Mouse (Mus musculus) lung, postnatal 36 days (tissue): ENCODE measurements at regions not wholly inside any gene's neighbourhood (a gene's known extent, or its start where the extent isn't known, plus 50 kb on each side); places are given as distances from the start of the nearest gene placed in this dataset.

ENCODE experiments used
- DNase-seq: peaks from one replicate; pipeline ENCODE4 v3.0.0; 2022; ENCODE audit warnings: mixed read lengths

- DNase-seq = no peak
These were observed 178.8 kb upstream of the 4930583I09Rik start for GRCm38 (mm10) chr17:65014682-65015081.

- no peak for DNase-seq
These were observed 164.8 kb upstream of the 4930583I09Rik start for GRCm38 (mm10) chr17:65000626-65001135.

- DNase-seq = no peak
These were observed 158.6 kb upstream of the 4930583I09Rik start for GRCm38 (mm10) chr17:64994483-64994882.

- DNase-seq = no peak
These were observed 155.4 kb upstream of the 4930583I09Rik start for GRCm38 (mm10) chr17:64991262-64991661.

GRCm38 (mm10) chr17:64984276-64985011, 148.6 kb upstream of the 4930583I09Rik start:
- no peak for DNase-seq

- no peak for DNase-seq
These were observed 147.6 kb upstream of the 4930583I09Rik start for GRCm38 (mm10) chr17:64983480-64983879.

GRCm38 (mm10) chr17:64964153-64964552, 128.3 kb upstream of the 4930583I09Rik start:
- no peak for DNase-seq

DNA sequence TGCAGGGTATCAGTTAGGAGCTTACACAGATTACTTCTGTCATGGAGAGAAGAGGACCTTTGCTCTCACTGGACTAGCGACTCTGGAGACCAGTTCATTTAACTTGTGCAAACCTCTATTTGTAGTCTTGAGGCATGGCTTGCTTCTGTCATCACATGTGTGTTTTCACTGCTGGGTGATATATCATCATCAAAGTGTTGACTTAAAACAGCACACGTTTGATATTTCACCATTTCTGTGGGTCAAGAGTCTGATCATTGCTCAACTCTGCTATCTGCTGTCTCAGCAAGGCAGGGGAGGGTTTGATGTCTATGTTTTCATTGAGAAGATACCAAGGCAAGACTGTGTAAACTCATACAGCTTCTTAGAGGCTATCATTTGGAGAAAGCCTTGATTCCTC, 126.0 kb upstream of the 4930583I09Rik start:
- DNase-seq = peak; percentile 22

GRCm38 (mm10) chr17:64957495-64957894, 121.6 kb upstream of the 4930583I09Rik start:
- no peak for DNase-seq

- DNase-seq = no peak
These were observed 120.6 kb upstream of the 4930583I09Rik start for GRCm38 (mm10) chr17:64956506-64956905.

DNA sequence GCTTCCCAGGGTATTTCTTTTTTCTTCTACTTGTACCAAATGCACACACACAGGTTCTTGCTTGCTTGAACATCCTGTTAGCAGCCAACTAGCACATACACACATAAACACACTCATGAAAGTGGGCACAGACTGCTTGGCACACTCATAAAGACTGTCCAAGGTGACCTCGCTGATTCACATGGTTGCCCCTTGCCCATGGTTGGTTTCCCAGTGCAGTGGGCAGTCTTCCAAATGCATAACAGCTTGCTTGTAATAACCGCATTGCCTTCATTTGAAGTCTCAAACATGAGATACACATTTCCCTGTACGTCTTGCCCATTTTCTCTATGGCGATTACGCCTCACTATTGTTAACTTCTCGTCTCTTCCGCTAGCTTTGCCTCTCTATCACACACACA, 117.4 kb upstream of the 4930583I09Rik start:
- no peak for DNase-seq

GRCm38 (mm10) chr17:64951625-64951940, 115.7 kb upstream of the 4930583I09Rik start:
- DNase-seq = no peak

GRCm38 (mm10) chr17:64950802-64951624, 115.1 kb upstream of the 4930583I09Rik start:
- no peak for DNase-seq

DNA sequence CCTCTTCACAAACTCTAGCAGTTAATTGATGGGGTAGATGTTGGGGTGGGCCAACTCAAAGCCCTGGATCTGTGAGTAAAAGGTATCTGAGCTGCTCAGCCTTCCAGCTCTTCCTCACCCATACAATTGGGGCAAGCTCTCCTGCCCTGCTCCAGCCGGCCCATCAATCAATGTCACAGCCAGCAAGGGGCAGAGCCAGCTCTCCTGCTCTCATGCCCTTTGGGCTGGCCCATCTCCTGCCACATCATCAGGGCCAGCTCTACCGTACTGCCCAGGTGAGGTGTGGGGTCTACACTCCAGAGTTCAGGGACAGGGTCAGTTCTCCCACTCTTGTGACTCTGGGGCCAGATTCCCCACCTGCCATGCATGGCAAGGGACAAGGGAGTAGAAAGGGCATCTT, 107.3 kb upstream of the 4930583I09Rik start:
- DNase-seq = no peak

- no peak for DNase-seq
These were observed 105.7 kb upstream of the 4930583I09Rik start for GRCm38 (mm10) chr17:64941555-64941954.

DNA sequence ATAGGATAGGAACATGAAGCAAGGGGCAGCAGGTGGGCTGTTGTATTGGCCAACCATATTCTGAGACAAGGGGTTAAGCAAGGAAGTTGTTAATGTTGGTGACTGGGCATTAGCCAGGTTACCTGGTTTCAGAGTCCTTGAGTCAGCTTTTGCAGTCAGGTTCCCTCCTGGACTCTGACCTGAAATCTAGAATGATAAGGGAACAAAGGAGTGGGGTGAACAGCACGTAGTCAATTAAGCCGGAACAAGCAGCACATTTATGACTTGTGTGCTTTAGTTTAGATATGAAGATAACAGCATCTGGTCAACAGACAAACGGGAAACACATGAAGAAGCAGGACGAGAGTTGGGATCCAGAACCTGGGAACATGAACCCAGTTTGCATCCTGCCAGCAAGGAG, 99.8 kb upstream of the 4930583I09Rik start:
- no peak for DNase-seq

DNA sequence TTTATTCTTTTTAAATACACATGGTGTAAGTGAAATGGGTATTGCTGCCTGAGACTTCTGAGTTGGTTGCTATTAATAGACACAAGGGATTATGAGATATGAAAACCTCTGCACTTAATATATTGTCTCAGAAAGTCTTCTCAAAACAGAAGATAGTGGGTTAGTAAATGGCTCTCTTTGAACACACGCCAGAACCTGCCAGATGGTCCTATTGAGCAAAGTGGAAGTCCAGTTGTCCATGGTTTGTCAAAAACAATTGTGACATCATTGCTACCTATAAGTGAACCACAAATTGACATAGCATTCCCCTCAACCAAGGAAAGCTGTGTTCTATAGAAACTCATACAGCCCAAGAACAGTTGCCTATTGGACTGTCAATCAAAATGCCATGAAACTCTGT, 98.5 kb upstream of the 4930583I09Rik start:
- DNase-seq = no peak

DNA sequence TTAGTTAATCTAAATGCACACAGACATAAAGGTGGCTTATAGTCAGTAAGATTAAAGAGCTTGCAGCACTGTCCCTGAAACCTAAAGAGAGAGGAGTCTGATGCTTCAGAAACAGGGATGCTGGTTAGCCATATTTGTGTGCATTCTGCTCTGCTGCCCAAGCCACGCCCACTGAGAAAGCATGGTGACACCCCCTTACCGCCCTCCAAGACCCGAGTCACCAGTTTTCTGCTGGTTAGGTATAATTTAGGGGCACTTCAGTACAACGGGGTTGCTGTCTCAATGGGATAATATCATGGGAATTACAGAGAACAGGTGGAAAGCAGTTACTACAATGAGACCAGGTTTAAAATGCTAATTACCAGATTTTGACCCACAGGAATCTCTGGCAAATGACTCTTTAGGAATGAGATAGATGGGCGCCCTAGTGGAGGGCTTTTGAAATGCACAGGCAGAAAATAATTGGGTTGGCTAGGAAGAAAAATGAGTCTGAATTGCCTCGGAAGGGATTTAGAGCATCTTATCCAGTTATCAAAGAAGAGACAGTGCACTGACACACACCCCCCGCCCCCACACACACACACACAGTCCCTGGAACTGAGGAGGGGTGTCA, 95.1 kb upstream of the 4930583I09Rik start:
- DNase-seq = no peak

DNA sequence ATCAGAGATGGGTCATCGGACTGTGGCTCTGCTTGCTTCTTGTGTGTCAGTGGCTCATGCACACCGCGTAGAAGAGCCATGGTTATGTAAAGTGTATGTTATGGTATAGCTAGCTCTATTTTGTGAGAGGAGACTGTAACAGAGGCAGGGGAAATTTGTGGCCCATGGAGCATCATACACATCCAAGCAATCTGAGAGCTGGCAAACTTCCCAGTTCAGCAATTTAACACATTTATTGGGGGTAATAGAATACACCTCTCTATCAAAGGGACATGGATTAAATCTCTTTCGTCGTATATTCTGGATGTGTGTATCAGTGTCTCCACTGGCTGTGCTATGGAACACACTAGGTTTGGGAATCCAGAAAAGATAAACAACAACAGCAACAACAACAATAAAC, 87.9 kb upstream of the 4930583I09Rik start:
- no peak for DNase-seq

DNA sequence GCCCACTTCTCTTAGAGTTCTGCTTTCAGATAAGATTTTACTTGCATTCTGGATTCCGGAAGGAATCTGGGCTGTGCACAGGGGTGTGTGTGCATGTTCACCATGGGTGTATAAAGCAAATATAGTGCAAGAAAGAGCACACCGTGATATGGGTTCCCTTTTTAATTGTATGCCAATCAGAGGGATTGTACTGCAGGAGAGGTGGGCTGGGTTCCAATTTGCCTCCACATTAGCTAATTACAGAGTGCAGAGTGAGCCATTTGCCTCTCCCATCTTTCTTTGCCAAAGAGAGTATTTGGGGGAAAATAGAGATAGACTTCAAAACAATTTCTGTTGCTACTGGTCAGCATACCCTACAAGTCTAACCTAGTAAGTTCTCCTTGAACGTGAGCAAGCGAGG, 86.4 kb upstream of the 4930583I09Rik start:
- DNase-seq = no peak

DNA sequence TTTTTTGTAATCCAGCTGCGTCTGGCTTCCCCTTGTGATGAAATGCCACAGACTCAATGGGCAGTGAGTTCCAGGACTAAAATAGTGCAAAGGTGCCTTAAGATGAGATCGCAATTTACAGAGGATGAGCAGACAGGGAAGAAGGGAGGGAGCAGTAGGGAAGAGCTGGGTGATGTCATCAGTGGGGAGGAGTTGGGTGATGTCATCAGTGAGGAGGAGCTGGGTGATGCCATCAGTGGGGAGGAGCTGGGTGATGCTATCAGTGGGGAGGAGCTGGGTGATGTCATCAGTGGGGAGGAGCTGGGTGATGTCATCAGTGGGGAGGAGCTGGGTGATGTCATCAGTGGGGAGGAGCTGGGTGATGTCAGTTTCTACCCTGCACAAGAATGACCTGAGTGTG, 84.4 kb upstream of the 4930583I09Rik start:
- no peak for DNase-seq

DNA sequence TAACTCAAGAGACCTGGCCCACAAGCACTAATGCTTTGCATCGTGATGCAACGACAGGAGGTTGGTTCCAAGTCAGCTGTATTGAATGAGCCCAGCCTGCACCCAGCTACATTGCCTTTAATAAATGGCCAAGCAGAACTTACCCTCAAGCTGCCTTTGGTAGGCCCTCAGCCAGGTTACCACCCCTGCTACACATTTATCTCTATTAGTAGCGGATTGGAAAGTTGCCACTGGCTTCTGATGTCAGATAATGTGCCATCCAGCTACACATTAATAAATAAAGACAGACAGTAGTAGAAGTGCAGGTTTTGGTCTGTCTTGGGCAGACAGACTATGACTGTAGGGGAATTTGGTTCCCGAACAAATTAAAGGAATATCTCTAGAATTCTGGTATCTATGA, 82.0 kb upstream of the 4930583I09Rik start:
- DNase-seq = no peak

GRCm38 (mm10) chr17:64916657-64917056, 80.8 kb upstream of the 4930583I09Rik start:
- peak; percentile 4 for DNase-seq

DNA sequence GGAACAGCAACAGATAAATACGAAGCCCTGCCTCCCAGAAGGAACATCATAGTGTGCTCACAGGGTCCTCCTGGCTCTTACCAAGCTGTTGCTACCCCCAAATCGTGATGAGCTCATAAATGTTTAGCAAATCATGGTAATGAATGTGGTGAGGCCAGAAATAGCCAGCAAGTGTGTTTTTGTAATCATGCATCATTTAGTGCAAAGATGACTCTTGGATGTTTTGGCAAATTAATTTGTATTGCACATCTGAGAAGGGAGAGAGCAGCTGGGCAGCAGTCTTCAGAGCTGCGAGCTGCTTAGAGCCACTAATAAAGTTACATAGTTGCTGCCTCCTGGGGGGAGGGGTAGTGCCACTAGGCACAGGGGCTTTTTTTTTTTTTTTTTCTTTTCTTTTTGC, 79.8 kb upstream of the 4930583I09Rik start:
- no peak for DNase-seq
